Mouse (Mus musculus): ENCODE data around the gene Zfp976.
"Not testable (repeated sequence)": the region's sequence is repeated elsewhere in the genome, so short reads cannot be mapped to it uniquely, and the experiment has no call there.

The Zfp976 gene

DNA sequence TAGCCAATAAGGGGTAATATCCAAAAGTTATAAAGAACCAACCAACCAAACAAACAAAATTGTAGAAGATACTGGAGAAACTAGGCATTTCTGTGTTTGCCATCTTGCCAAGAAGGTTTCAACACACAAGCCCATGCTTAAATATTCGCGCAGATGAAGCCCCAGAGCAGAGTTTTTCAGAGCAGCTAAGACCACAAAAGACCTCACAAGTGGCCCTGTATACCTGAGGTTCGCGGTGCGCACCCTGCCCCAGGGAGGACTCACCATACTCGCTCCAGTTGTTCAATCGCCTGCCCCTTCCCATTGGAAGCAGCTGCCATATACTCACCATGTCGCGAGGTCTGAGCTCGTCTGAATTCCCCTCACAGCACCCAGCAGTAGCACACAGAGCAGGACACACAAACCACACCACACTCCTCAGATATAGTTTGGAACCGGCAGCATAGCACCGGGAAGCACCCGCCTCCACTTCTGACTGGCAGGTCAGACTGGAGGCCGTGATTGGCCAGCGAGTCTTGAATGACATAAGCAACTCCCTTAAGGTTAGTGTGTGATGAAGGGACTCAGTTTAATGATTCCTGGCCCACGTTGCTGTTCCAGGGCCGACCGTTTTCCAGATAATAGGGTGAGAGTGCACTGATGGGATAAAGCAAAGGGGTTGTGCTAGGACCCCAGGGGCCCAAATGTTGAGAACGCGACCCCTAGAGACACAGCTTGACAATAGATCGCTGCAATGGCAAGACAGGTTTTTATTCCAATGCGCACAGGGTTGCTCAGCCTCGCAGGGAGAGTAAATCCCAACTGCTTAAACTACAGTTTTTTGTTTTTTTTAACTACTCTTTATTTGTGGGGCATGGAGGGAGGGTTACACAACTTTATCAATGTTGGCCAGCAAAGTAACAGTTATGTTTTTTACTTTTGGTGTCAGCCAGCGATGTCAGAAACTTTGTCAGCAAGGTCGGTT is at the start of gene Zfp976:
Gene Zfp976, minus strand, starts transcription at position 437 of the 964 bp plus-strand sequence.
- peak; percentile 84 for DNase-seq

- not testable (repeated sequence) for DNase-seq
Observed at GRCm38 (mm10) chr7:42680081-42680480, 37.7 kb upstream of the Zfp976 start.

DNA sequence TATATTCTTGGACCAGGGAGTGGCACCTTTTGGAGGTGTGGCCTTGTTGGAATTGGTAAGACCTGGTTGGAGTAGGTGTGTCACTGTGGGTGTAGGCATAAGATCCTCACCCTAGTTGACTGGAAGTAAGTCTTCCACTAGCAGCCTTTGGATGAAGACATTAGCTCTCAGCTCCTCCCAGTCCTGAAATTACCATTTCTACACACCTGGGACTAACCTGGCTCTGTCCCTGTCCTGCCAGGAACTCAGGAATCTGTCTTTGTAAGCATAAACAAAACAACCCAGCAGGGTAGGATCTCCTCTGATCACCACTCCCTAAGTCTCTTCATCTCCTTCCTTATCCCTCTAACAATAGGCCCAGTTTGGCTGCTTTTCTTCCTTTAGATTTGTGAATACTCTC is 37.3 kb upstream of the Zfp976 start:
- DNase-seq = not testable (repeated sequence)

GRCm38 (mm10) chr7:42660140-42660539 is 17.8 kb upstream of the Zfp976 start:
- not testable (repeated sequence) for DNase-seq

DNA sequence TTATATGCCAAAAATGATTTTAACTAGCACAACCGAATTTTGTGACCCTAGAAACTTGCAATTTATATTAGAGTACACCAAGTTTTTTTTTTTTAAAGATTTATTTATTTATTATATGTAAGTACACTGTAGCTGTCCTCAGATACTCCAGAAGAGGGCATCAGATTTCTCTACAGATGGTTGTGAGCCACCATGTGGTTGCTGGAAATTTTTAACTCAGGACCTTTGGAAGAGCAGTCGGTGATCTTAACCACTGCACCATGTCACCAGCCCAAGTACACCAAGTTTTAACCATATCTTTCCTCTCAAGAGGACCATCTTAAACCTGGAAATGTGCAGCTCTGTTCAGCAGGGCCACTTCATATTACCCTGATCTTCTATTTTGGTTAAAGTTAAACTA is 12.8 kb upstream of the Zfp976 start:
- DNase-seq = not testable (repeated sequence)

- DNase-seq = peak; percentile 1
Observed at GRCm38 (mm10) chr7:42643120-42643620, 782 bp upstream of the Zfp976 start.

DNA sequence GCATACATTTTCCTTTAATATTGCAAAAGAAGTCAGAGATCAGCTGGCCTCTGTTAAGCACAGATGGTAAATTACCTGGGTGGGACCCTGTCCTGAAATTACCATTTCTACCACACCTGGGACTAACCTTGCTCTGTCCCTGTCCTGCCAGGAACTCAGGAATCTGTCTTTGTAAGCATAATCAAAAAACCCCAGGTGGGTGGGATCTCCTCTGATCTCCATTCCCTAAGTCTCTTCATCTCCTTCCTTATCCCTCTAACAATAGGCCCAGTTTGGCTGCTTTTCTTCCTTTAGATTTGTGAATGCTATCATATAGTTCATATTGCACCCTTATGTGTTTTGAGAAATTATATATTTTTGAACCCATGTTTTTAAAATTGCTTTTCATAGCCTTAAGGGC is 11.4 kb downstream of the Zfp976 start:
- not testable (repeated sequence) for DNase-seq

- not testable (repeated sequence) for DNase-seq
Observed at GRCm38 (mm10) chr7:42595666-42596065, 46.7 kb downstream of the Zfp976 start.

DNA sequence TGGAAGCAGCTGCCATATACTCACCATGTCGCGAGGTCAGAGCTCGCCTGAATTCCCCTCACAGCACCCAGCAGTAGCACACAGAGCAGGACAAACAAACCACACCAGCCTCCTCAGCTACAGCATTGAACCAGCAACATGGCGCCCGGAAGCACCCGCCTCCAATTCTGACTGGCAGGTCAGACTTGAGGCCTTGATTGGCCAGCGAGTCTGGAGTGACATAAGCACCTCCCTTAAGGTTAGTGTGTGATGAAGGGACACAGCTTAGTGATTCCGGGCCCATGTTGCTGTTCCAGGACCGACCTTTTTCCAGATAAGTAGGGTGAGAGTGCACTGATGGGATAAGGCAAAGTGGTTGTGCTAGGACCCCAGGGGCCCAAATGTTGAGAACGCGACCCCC is 50.0 kb downstream of the Zfp976 start, which contains the start of gene Zfp977:
Gene Zfp977, minus strand, starts transcription at position 135 of the 400 bp plus-strand sequence.
- not testable (repeated sequence) for DNase-seq

GRCm38 (mm10) chr7:42591311-42591710 is 51.1 kb downstream of the Zfp976 start:
- DNase-seq = not testable (repeated sequence)

DNA sequence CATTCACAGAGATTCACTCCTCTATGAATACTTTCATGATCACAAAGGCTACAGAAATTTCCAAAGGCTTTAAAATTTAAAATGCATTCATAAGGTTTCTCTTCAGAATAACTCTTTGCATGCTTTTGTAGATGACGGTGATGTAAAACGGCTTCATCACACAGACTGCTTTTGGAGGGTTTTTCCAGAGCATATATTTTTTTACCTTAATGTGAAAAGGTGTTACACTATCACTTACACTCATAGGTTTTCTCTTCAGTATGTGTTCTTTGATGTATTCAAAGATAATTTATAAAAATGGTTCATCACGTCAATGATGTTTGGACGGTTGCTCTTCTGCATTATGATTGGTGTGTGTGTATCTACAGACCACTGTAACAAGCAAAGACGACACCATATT is 63.9 kb downstream of the Zfp976 start, which contains the start of gene Gm21028:
Gene Gm21028, minus strand, starts transcription at position 101 of the 400 bp plus-strand sequence.
- no peak for DNase-seq

Data from kidney, adult 9 months (tissue).